Mouse (Mus musculus): Measurements from ENCODE around the gene H3f3a.

The H3f3a gene

DNA sequence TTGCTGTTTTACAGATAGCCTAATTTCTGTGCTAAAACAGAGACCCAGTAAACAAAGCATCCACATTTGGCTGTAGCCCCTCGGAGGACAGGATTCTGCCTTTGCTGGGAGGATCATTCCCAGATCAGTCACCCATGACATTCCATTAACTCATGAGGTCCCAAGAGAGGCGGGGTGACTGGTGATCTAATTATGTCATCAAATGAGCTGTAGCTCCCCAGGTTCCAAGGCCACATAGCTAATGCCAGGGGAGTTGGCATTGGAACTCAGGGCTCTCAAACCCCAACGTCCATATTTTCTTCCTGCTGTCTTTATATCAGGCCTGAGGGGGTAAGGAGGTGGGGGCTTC is 30.2 kb downstream of the H3f3a start:
- no peak for DNase-seq (ENCODE audit: low read depth in 1 of 2, low spot score in 2 of 2)

DNA sequence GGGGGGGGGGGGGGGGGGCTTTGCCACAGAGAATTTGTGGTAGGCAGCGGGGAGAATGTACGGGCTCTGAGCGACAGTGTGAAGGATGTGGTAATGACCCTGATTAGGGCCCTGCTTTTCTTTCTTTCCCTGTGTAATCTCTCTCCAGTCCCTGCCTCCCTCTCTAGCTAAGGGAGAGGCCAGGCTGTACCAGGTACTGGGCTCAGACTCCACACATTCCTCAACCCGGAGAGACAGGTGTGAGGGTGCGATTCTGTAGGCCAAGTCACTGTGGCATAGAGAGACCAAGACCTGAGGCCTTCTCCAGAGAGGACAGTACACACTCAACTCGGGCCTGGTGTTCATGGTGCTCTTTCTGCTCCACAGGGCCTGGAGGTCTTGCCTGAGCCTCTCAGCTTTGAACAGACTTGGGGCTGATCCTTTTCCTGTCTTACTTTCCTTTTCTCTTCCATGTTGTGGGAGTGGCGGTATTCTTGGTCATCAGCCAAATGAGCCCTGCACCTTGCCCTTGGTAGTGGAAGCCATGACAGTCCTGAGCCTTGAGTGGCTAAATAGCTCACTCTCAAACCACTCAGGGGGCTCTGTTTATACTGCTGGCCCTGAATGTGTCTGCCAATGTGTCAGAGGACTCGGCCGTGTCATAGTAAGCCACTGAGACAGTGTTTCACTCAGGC is 30.7 kb downstream of the H3f3a start:
- no peak for DNase-seq (ENCODE audit: low read depth in 1 of 2, low spot score in 2 of 2)

DNA sequence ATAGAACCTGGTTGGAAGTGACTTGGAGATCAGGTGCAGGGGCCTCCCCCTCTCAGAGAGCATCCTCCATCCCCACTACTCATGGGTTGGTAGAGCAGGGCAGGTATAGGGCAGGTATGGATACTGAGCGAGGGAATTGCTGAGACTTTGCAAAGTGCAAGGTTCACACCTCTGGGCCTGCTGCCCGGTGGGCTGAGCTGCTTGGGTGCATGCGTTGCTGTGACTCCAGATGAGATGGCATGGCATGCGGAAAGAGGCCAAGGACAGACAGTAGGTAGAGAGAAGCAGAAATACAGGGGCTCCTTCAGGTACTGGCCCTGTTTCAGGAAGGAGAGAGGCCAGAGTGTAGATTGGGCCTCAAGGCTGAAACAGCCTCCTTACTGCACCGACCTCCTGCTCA is 32.5 kb downstream of the H3f3a start:
- no peak for DNase-seq (ENCODE audit: low read depth in 1 of 2, low spot score in 2 of 2)

DNA sequence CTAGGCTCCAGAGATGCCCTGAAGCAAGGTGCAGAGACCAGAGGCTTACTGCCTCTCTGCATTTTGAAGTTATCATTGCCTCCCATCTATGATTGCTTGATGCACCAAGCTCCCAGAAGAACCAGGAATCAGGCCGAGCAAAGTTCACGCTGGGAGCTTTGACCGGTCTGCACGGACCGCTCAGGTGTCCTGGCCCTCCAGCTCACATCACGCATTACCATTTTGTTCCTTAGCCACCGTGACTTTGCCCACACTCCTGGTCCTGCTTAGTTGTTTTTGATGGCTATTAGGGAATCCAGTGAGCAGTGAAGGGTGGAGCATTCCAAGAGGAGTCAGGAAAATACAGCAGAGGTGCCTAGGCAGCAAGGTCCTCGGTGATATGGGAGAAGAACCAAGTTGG is 33.5 kb downstream of the H3f3a start:
- DNase-seq (ENCODE audit: low read depth in 1 of 2, low spot score in 2 of 2), result no peak

DNA sequence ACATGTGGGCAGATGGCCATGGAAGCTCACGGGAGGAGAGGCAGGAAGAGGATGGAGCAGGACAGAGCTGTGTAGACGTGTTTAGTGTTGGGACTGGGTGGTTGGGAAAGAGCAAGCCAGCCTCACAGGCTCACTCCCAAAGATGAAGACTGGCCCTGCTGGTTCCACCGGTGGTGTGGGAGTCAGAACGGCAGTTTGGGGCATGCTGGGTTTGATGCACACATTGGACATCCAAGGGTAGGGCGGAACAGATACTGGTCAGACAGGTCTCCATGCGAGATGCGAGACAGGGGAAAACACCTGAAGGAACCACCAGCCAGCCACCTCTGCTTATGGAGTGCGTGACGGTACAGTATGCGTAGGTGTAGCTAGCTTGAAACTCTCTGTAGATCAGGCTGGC is 34.8 kb downstream of the H3f3a start:
- no peak for DNase-seq (ENCODE audit: low read depth in 1 of 2, low spot score in 2 of 2)

DNA sequence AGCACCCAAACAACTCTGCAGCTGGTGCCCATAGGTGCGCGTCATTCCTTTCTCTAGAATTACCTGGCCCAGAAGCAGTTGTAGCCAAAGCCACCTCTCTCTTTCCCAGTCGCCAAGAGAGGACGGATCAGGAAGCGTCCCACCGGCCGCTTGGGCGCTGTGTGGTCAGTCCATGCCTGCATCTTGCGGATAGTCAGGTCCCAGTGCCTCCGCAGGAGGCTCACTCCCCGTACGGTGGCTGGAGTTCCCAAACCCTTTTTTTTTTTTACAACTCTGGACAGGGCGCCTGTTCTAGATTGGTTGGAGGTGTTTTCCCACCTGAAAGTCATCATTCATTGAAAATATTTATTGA is 35.4 kb downstream of the H3f3a start:
- DNase-seq (ENCODE audit: low read depth in 1 of 2, low spot score in 2 of 2), result no peak

DNA sequence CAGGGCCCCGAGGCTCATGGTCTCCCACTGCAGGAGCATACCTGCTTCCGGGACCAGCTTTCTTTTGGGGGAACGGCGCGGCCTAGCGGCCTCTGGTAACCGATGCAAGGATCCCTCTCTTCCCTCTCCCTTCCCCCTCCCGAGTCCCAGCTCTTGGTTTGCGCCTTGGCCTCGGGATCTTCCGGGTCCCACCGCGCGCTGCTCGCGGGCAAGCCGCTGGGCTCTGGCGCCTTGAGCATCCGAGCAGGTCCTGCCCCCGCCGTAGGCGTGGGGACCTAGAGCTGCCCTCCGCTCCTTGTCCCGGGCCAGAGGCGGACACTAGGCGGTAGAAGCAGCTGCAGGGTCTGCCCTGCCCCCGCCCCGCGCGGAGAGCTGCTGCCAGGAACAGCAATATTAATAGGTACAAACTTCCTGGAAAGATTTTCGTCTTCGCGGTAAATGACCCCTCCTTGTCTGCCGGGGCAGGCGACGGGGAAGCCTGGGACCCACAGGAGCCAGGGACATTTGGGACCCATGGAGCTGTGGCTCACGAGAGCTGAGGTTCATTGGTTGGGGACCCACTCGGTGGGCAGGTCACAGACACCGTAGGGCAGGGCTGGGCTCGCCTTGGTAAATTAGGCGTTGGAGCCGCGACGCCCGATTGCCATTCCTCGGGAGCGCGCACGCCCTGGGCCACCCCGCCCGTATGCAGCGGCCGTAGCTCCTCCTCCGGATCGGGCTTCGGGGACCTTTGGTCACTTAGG is 35.9 kb downstream of the H3f3a start:
- DNase-seq (ENCODE audit: low read depth in 1 of 2, low spot score in 2 of 2), result peak; percentile 46 to 55

DNA sequence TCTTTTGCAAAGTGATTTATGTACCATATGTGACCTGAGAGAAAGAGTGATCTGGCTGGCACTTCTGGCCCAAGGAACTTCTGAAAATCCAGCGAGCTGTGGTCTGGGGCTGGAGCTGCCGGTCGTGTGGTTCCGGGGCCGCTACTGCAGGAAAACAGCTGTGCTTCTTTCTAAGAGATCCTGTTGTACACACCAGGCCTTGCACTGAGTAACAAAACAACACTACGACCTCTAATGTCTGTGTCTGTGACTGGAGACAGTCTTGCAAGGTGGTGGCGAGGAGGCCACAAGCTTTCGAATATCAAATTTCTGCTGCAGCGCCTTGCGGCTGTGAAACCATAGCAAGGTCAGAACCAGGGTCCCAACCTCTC is 36.5 kb downstream of the H3f3a start:
- no peak for DNase-seq (ENCODE audit: low read depth in 1 of 2, low spot score in 2 of 2)

DNA sequence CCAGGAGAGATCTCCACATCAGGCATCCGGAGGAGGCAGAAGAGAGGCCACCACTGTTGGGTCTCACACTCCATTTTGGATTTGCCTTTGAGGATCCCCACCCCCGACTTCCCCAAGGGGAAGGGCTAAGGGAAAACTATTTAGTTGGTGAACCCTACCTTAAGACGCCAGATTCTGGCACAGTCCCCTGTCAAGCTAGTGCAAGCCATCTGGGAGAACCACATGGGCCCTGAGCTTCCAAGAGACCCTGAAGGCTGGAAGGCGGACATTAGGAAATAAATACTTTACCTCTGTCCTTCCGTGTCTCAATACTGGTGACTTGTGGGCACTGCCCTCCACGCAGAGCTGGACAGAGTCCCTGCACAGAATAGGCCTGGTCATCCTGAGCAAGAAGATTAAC is 37.2 kb downstream of the H3f3a start:
- no peak for DNase-seq (ENCODE audit: low read depth in 1 of 2, low spot score in 2 of 2)

DNA sequence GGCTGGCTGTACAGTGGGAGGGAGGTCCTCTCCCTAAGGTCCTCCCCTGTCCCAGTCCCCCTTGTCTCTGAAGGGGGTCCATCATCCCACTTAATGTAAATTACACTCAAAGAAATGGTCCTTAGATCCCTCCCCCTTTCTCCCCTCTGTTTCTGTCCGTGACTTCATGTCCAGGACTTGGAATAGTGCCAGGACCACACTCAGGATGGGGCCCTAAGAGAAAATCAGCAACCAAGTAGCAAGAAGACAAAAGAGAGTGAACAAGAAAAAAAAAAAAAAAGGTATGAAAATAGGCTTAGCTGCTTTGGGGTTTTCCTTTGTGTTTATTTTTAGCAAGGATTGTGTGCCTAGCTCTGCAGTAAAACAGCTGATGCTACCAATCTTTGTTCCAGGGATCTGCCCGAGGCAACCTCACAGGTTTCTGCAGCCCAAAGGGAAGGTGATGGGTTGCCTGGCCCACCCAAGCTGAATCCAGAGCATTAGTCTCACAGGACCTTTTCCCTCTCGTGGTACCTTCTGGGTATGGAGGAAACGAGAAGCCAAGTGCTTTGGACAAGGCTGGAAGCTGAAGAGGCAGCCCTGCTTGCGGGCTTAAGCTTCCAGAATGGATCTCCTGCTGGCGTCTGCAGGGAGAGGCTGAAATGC is 37.8 kb downstream of the H3f3a start:
- DNase-seq (ENCODE audit: low read depth in 1 of 2, low spot score in 2 of 2), result no peak

DNA sequence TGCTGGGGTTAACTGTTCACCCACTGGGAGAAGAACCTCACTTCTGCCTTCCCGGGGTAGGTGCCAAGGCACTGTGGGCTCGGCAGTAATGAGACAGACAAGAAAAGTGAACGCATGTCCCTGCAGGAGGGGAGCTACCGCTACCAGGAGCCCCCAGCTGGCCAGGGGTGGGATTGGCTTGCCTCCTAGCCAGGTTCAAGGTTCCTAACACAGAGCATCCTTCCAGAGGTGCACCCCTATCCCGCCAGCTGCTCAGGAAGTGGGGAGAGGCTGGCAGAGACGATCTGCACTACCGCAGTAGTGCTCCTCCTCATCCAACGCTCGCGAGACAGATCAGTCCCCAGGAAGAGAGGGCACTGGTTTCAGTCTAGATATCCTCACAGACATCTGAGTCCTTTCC is 38.4 kb downstream of the H3f3a start:
- DNase-seq (ENCODE audit: low read depth in 1 of 2, low spot score in 2 of 2), result no peak

DNA sequence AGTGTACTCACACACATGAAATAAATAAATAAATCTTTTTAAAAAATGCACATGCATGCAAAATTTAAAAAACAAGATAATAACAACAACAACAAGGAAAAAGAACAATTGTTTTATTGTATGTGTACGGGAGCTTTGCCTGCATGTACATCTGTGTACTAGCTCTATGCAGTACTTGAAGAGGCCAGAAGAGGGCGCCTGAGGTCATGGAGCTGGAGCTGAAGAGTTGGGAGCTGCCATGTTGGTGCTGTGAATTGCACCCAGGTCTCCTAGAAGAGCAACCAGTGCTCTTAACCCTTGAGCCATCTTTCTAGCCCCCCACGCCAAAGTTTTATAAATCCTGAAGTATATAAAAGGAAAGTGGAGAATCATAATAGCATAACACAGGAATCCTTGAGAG is 39.1 kb downstream of the H3f3a start:
- no peak for DNase-seq (ENCODE audit: low read depth in 1 of 2, low spot score in 2 of 2)

DNA sequence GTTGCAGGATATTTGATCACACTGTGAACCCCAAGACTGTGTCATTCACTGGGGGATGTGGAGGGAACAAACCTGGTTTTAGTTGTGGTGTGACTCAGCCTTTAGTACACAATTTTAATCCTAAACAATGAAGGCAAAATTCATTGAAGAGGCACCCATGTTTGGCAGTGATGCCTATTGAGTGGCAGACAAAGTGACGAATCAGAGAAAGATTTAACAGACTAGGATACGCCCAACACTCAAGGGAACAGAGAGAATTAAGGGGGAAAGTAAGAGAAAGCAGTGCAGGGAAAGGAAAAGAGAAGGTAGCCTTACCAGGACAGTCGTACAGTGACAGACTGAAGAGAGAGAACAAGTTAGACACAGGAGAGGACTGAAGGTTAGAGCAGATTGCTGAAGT is 41.5 kb downstream of the H3f3a start:
- no peak for DNase-seq (ENCODE audit: low read depth in 1 of 2, low spot score in 2 of 2)

DNA sequence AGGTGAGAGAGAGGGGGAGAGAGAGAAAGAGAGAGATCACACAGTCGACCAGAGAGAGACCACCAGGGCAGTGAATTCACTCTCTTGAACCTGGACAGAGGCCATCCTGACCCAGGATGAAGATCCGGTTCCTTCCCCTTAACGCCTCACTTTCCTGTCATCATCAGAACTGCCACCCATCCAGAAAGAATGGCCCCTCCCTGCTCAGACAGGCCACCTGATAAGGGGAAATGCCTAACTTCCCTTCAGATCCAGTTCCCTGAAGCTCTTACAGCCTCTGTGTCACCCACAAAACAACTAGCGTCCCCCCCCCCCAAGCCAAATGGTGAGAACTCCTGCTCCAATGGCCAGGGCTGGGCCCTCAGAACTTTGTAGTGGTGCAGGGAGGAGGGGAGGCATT is 42.0 kb downstream of the H3f3a start:
- peak in 1 of 2 experiments; percentile 28 for DNase-seq (ENCODE audit: low read depth in 1 of 2, low spot score in 2 of 2)

DNA sequence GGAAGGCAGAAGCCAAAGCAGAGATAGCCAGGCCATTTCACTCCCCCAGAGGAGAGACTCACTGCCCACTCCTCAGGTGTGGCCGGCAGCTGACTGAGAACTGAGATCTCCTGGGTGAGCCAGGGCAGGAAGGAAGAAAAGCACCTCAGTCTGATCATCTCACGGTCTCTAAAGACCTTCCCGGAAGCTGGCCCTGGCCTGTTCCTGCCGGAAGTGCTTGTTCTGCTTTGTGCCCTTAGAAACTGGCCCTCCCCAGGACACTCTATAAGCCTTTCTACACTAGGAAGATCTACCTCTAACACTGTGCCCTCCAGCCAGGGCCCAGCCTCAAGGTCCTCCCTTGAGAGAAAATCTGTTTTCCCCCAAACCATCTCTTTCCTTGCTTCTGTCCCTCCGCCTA is 42.4 kb downstream of the H3f3a start:
- no peak for DNase-seq (ENCODE audit: low read depth in 1 of 2, low spot score in 2 of 2)

DNA sequence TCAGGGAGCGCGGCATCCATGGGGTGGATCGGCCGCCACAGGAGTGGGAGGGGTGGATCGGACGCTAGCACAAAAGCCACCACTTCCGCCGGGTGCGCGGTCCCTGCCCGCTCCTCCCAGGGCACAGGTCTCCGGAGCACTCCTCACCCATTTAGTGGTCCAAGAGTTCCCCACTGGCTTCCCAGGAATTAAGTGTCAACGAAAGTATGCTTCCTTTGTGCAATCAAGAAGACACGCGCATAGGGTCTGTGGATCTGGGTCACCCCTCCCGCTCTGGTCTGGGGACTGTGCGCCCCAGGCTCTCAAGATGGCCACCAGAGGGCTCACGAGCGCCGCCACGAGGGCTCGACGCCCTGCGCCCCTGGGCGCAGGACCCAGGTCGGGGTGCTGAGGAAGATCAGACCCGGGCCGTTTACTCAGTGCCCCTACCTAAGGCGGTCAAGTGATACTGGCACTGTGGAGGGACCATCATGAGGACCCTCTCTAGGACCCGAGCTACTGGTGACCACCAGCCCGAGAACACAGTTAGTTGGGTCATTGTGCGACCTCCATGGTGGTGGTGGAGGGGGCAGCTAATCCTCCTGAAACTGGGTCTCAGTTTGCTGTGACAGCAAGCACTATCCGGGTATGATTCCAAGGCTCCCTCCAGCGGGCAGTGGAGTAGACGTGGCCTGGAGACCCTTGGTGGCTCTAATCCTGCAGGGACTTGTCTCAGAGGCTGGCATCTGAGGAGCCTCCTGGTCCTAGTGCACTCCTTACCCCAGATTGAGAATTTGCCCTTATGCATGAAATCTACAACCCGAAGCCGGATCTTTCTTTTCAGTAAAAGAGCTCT is 45.2 kb downstream of the H3f3a start:
- peak in 1 of 2 experiments; percentile 64 for DNase-seq (ENCODE audit: low read depth in 1 of 2, low spot score in 2 of 2)

DNA sequence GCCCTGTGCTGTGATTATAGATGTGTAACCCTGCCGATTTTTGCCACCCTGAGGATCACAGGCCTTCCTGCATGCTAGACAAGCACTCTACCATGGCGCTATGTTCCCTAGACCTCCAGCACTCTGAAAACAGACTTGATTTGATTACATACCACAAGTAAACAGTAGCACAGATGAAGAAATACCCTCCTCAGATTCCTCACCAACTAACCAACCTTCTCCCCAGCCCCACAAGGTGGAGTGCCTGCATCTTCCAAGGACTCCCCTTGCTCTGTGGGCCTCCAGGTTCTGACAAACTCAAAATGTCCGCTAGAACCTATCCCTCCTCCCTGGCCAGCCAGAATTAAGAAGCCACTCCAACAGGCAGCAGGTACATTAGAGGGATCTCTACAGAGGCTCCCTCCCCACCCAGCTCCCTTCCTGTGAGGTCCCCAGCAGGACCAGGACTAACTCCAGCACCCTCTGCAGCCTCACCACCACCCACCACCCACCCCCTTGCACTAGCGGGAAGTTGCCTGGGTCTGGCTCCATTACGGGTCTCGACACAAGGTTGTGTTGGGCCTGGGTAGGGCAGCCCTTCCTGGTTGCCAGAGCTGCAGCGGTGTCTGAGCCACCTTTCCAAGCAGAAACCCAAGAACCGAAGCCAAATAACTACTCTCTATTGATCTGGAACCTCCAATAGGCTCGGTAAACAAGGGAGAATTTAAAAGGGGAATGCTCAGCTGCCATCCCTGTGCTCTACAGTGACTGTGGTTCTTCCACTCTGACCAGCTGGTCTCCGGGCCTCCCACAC is 46.0 kb downstream of the H3f3a start:
- no peak for DNase-seq (ENCODE audit: low read depth in 1 of 2, low spot score in 2 of 2)

DNA sequence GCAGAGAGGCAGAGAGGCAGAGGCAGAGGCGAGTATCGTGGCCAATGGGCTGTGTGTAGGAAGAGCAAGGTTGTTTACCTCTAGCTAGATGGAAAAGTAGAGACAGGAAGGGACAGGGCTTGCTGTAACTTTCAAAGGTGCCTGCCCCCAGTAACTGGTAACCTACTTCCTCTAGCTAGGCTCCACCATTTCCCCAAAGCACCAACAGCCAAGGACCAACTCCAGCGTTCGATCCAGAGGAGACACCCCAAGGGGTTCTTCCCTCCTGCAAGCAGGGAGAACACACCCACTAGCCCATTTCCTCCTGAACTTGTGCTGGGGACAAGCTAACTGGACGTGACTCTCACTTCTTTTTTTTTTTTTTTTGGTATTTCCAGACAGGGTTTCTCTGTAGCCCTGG is 47.2 kb downstream of the H3f3a start:
- peak; percentile 48 to 62 for DNase-seq (ENCODE audit: low read depth in 1 of 2, low spot score in 2 of 2)

DNA sequence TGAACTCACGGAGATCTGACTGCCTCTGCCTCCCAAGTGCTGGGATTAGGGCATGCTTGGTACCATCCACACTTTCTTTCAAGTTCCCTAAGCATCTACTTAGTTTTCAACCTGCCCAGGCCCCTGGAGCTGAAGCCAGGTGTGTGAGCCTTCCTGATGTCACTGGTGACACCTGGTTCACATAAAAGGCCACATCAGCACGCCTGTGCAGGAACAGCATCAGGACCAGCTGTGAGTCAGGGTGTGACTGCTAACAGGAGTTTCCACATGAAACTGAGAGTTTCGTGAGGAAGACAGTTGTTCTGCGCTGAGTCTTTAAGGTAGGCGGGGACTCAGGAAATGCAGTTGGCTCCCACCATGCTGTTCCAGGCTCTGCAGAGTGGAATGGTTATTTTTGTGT is 48.4 kb downstream of the H3f3a start:
- DNase-seq (ENCODE audit: low read depth in 1 of 2, low spot score in 2 of 2), result no peak

DNA sequence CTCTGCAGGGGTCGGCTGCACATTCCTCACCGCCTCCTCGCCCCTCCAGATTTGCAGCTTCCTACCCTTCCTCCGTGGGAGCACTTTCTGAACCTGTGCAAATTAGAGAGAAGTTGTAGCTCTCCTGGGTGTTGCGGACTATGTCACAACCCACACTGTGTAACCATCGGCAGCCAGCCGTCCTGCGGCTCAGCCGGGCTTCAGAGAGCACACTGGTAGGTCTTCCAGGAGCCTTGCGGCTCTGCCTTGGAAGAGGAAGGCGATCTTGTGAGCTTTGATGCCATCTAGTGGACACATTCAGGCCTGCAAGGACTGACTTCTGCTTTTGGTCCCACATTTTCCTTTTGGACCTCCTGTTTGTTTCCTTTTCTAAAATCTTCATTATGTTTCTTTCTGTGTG is 49.9 kb downstream of the H3f3a start:
- peak; percentile 63 to 77 for DNase-seq (ENCODE audit: low read depth in 1 of 2, low spot score in 2 of 2)

DNA sequence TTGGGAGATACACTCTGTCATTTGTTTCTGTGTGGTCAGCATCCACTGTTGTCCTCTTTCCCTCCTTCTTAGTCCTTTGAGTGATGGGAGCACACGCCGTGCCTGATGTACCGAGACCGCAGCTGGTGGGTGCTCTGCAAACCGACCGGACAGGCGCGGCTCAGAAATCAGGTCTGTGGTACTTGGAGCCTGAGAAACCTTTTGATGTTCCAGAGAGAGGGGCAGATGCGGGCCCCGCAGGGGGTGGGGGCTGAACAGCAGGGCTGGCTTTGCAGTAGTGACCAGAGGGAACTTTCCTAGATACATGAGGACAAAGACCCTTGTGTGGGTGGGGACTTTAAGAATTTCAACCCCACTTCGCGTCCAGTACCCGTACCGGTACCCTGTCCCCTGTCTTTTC is 50.4 kb downstream of the H3f3a start:
- DNase-seq (ENCODE audit: low read depth in 1 of 2, low spot score in 2 of 2), result no peak

Data from monocyte, adult 2 months (primary cell).